Mouse (Mus musculus) forebrain, embryonic 10.5 days (tissue): ENCODE results near the gene Ptpn23. TPM values are rescaled to one million over a fixed set of nuclear protein-coding genes. Genes with fewer than 3 reads are reported as not detected.

ENCODE experiments used
- DNase-seq: peaks from one replicate; pipeline ENCODE4 v3.0.0-alpha.2; 2017; ENCODE audit warnings: low spot score; ENCODE audit errors: extremely low spot score
- H3K27ac ChIP-seq: fragments of 300-500 bp; sonication (generic); 2 replicates; pipeline ENCODE4 v1.5.1; 2016; ENCODE audit warnings: mild to moderate bottlenecking
- H3K27me3 ChIP-seq: fragments of 300-500 bp; sonication (generic); 2 replicates; pipeline ENCODE4 v1.6.1; 2016; ENCODE audit warnings: mild to moderate bottlenecking; ENCODE audit not compliant: poor library complexity, severe bottlenecking
- H3K36me3 ChIP-seq: fragments of 300-500 bp; sonication (generic); replicated peaks from 2 replicates; pipeline ENCODE4 v1.6.1; 2016; ENCODE audit warnings: mild to moderate bottlenecking, moderate library complexity
- H3K4me1 ChIP-seq: fragments of 300-500 bp; sonication (generic); 2 replicates; pipeline ENCODE4 v1.6.1; 2016
- H3K4me3 ChIP-seq: fragments of 300-500 bp; sonication (generic); 2 replicates; pipeline ENCODE4 v1.5.1; 2016; ENCODE audit warnings: mild to moderate bottlenecking, moderate library complexity
- H3K9me3 ChIP-seq: fragments of 300-500 bp; sonication (generic); 2 replicates; pipeline ENCODE4 v1.6.1; 2016; ENCODE audit warnings: mild to moderate bottlenecking, moderate library complexity
- WGBS: fragments of 180-500 bp; shearing (Covaris S2); methylation state at CpG from one replicate; pipeline ENCODE4 v1.1.7; 2016; 5-methylcytosine and 5-hydroxymethylcytosine counted together
- polyA plus RNA-seq: library from polyadenylated mRNA; unstranded; fragments of >200 nt; fragmentation: Nextera tagmentation; extraction: Ambion mirVana; gene quantifications from 2 replicates; pipeline ENCODE4 v1.2.1, GENCODE M21; 2016

Ptpn23 gene
- 15.1 and 15.2 TPM in 2 replicates for polyA plus RNA-seq

DNA sequence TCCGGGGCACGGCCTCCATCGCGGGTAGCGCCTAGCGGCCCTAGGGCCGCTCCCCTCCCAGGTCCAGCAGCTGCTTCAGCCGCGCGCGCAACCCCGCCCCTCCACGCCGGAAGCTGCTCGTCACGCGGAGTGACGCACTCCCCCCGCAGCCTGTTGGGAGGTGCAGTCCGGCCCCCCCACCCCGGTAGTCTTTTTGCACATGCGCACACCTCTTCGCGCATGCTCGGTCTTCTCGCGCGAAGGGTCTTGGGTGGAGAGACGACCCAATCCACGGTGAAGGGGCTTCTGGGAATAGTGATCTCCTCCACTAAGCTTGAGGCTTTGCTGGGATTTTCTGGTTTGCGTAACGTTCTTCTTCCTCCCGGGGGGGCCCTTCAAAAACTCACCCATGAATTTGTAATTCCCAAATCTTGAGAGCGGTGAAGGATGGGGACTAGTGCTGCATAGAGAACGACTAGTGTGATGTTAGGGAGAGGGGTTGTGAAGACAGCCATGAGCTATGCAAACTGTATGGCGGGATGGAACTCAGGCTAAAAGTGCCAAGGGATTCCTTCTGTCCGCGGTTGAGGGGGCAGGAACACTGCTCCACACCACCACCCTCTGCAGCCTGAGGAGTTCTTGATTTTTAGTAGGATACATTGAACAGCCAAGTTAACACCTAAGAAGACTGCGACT lies at the start of gene Ptpn23:
Ptpn23 (minus strand) TSS at position 115 of the 675 bp plus-strand sequence.
- Histone ChIP-seq H3K27ac (peak within 1 kb of the TSS; percentile 92), H3K4me3 (peak within 1 kb of the TSS; percentile 74), H3K36me3 (peaks cover 22% of the 10 kb centered on the region), H3K4me1 (peaks cover 31% of the 10 kb centered on the region), H3K9me3 (no peaks in the 10 kb centered on the region), H3K27me3 (no peaks in the 10 kb centered on the region)
- DNase-seq, result peak; percentile 97
- WGBS, result under 1% methylated on average over 39 of the region's 39 CpGs

GRCm38 (mm10) chr9:110452523-110452922 lies 44.5 kb upstream of the Ptpn23 start:
- WGBS, result 86% methylated on average over 3 of the region's 3 CpGs
- Histone ChIP-seq H3K4me1 (peaks cover 5% of the 10 kb centered on the region), H3K4me3 (no peak overlapping the region), H3K27me3 (no peaks in the 10 kb centered on the region), H3K36me3 (peaks cover 22% of the 10 kb centered on the region), H3K27ac (no peak overlapping the region), H3K9me3 (no peaks in the 10 kb centered on the region)
- DNase-seq, result no peak

- H3K36me3 ChIP-seq, result peaks cover 28% of the 10 kb centered on the region
These were observed 41.0 kb upstream of the Ptpn23 start for GRCm38 (mm10) chr9:110448857-110449617.

DNA sequence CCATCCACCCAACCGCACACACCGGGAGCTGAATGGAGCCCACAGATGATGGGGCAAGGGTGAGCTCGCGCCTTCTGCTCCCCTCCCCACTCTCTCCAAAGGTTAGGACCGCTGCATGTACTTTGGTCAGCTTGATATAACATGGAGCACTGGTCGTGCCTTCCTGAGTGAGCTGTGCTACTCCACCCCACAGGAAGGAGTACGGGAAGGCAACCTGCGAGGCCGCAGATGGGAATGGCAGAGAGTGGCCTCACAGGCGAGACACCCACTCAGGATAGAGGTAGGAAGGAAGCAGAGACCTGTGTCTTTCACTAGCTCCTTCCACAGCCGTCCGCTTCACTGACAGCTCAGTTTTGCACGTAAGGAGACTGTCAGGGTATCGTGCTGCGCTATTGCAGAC lies 40.3 kb upstream of the Ptpn23 start:
- peaks cover 5% of the 10 kb centered on the region for H3K4me1 ChIP-seq
- DNase-seq, result no peak
- H3K27ac ChIP-seq, result no peak overlapping the region
- WGBS, result 85% methylated on average over 15 of the region's 15 CpGs
- H3K27me3 ChIP-seq, result no peaks in the 10 kb centered on the region
- H3K9me3 ChIP-seq, result no peaks in the 10 kb centered on the region
- H3K4me3 ChIP-seq, result no peak overlapping the region
- H3K36me3 ChIP-seq, result peaks cover 34% of the 10 kb centered on the region

More at GRCm38 (mm10) chr9:110448857-110449617, 41.0 kb upstream of the Ptpn23 start:
- Histone ChIP-seq H3K27me3 (no peaks in the 10 kb centered on the region), H3K4me1 (peaks cover 5% of the 10 kb centered on the region), H3K9me3 (no peaks in the 10 kb centered on the region), H3K27ac (peak overlapping the region; percentile 40; the same call in 1 of the 2 replicates), H3K4me3 (no peak overlapping the region)
- WGBS, result 31% methylated on average over 11 of the region's 11 CpGs
- DNase-seq, result peak; percentile 79

DNA sequence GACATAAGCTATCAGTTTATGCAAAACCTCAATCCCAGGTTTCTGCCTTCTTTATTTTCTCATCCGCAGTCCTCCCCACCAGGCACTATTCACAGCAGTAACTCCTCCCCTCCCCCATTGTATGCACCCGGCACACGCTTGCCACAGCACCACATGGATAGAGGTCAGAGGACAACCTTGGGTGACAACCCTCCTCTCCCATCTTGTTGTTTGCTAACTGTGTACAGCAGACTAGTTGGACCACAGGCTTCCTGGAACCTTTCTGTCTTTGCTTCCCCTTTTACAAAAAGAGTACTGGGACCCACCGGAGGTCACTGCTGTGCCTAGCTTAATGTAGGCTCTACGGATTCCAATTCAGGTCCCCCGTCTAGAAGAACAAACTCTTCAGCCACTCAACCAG lies 32.5 kb upstream of the Ptpn23 start:
- no peaks in the 10 kb centered on the region for H3K9me3 ChIP-seq
- no peak overlapping the region for H3K4me3 ChIP-seq
- peaks cover 36% of the 10 kb centered on the region for H3K36me3 ChIP-seq
- WGBS, result 93% methylated on average over 6 of the region's 6 CpGs
- H3K4me1 ChIP-seq, result no peaks in the 10 kb centered on the region
- H3K27ac ChIP-seq, result no peak overlapping the region
- no peak for DNase-seq
- no peaks in the 10 kb centered on the region for H3K27me3 ChIP-seq

DNA sequence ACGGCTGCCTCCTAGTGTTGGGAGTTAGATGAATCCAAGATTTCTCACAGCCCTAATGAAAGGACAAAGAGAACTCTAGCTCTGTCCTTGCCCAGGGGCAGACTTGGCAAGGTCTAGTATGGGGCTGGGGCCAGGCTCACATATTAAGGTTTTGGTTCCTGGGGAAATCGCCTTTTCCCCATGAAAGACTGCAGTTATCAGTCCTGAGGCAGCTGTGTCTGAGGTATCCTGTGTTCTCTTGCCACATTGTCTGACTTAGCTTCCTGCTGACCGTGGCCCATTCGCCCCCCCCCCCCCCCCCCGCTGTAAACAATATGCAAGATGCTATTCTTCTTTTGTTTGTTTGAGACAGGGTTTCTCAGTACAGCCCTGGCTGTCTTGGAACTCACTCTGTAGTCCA lies 32.0 kb upstream of the Ptpn23 start:
- no peaks in the 10 kb centered on the region for H3K27me3 ChIP-seq
- H3K4me3 ChIP-seq, result no peak overlapping the region
- H3K36me3 ChIP-seq, result peaks cover 41% of the 10 kb centered on the region
- no peak overlapping the region for H3K27ac ChIP-seq
- 63% methylated on average over 5 of the region's 5 CpGs for WGBS
- DNase-seq, result no peak
- no peaks in the 10 kb centered on the region for H3K4me1 ChIP-seq
- no peaks in the 10 kb centered on the region for H3K9me3 ChIP-seq

DNA sequence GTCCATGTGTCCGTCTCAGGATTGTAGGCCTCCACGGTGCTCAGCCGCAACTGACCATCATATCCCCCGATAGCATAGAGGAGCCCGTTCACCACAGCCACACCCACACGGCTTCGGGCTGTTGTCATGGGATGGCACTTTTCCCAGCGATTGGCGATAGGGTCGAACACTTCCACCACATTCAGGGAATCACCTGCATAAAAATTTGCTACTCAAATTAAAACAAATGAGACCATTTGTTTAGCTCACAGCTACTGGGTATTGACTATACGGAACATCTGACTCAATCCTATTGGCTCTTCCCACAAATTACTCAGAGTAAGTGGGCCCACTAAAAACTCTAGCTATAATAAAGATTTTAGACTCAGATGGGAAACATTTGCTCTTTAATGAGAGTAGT lies 28.0 kb upstream of the Ptpn23 start:
- no peaks in the 10 kb centered on the region for H3K4me1 ChIP-seq
- WGBS, result 95% methylated on average over 11 of the region's 11 CpGs

GRCm38 (mm10) chr9:110433045-110433444 lies 25.0 kb upstream of the Ptpn23 start:
- H3K27me3 ChIP-seq, result no peaks in the 10 kb centered on the region
- H3K4me3 ChIP-seq, result no peak overlapping the region
- no peaks in the 10 kb centered on the region for H3K9me3 ChIP-seq
- H3K4me1 ChIP-seq, result no peaks in the 10 kb centered on the region
- no peak for DNase-seq
- WGBS, result 95% methylated on average over 2 of the region's 2 CpGs
- peaks cover 62% of the 10 kb centered on the region for H3K36me3 ChIP-seq
- no peak overlapping the region for H3K27ac ChIP-seq

More for the DNA sequence above, 28.0 kb upstream of the Ptpn23 start:
- no peak for DNase-seq
- Histone ChIP-seq H3K36me3 (peaks cover 42% of the 10 kb centered on the region), H3K4me3 (no peak overlapping the region), H3K9me3 (no peaks in the 10 kb centered on the region), H3K27ac (no peak overlapping the region), H3K27me3 (no peaks in the 10 kb centered on the region)

- Histone ChIP-seq H3K4me3 (no peak overlapping the region), H3K27me3 (no peaks in the 10 kb centered on the region), H3K36me3 (peaks cover 74% of the 10 kb centered on the region), H3K9me3 (no peaks in the 10 kb centered on the region), H3K27ac (no peak overlapping the region), H3K4me1 (no peaks in the 10 kb centered on the region)
- no peak for DNase-seq
- WGBS, result 87% methylated on average over 8 of the region's 8 CpGs
These were observed 23.2 kb upstream of the Ptpn23 start for GRCm38 (mm10) chr9:110431241-110431640.

GRCm38 (mm10) chr9:110419511-110420112 lies 11.6 kb upstream of the Ptpn23 start, which contains the start of gene Ngp:
Ngp (plus strand) TSS chr9:110419747.
- Histone ChIP-seq H3K27ac (no peak within 1 kb of the TSS), H3K4me1 (no peaks in the 10 kb centered on the region), H3K36me3 (no peaks in the 10 kb centered on the region), H3K9me3 (no peaks in the 10 kb centered on the region), H3K4me3 (no peak within 1 kb of the TSS), H3K27me3 (no peaks in the 10 kb centered on the region)
- WGBS, result 91% methylated on average over 12 of the region's 12 CpGs
- no peak for DNase-seq

- Histone ChIP-seq H3K36me3 (no peaks in the 10 kb centered on the region), H3K27ac (no peak overlapping the region)
- 62% methylated on average over 9 of the region's 9 CpGs for WGBS
These were observed 5.8 kb upstream of the Ptpn23 start for GRCm38 (mm10) chr9:110413785-110414184.

DNA sequence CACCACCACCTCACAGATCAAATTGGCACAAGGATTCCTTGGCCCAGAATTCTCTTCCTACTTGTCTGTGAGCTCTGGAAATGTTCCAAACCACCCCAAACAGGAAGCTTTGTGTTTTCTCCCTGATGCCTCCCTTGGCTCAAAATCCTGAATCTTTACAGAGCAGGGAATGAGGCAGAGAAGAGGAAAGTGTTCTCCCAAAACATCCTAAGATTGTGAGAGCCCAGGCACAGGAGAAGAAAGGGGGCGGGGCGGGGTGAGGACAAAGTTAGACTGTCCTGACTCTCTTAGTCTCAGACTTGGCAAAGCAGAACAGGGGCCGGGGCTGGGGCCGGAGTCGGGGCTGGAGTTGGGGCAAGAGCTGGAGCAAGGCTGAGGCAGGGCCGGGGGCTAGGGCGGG lies 4.9 kb upstream of the Ptpn23 start:
- Histone ChIP-seq H3K27me3 (no peaks in the 10 kb centered on the region), H3K4me1 (peaks cover 13% of the 10 kb centered on the region), H3K27ac (no peak overlapping the region), H3K36me3 (no peaks in the 10 kb centered on the region), H3K9me3 (no peaks in the 10 kb centered on the region), H3K4me3 (no peak overlapping the region)
- 82% methylated on average over 7 of the region's 7 CpGs for WGBS
- DNase-seq, result no peak

More at GRCm38 (mm10) chr9:110413785-110414184, 5.8 kb upstream of the Ptpn23 start:
- peaks cover 10% of the 10 kb centered on the region for H3K4me1 ChIP-seq
- H3K27me3 ChIP-seq, result no peaks in the 10 kb centered on the region
- H3K4me3 ChIP-seq, result no peak overlapping the region
- no peaks in the 10 kb centered on the region for H3K9me3 ChIP-seq
- peak; percentile 36 for DNase-seq
